Mouse (Mus musculus) retina, postnatal 1 day (tissue): ENCODE results near the gene Spata31d1d.

Experiments used
- DNase-seq: peaks from one replicate; pipeline ENCODE4 v3.0.0-alpha.2; 2012

Spata31d1d gene

DNA sequence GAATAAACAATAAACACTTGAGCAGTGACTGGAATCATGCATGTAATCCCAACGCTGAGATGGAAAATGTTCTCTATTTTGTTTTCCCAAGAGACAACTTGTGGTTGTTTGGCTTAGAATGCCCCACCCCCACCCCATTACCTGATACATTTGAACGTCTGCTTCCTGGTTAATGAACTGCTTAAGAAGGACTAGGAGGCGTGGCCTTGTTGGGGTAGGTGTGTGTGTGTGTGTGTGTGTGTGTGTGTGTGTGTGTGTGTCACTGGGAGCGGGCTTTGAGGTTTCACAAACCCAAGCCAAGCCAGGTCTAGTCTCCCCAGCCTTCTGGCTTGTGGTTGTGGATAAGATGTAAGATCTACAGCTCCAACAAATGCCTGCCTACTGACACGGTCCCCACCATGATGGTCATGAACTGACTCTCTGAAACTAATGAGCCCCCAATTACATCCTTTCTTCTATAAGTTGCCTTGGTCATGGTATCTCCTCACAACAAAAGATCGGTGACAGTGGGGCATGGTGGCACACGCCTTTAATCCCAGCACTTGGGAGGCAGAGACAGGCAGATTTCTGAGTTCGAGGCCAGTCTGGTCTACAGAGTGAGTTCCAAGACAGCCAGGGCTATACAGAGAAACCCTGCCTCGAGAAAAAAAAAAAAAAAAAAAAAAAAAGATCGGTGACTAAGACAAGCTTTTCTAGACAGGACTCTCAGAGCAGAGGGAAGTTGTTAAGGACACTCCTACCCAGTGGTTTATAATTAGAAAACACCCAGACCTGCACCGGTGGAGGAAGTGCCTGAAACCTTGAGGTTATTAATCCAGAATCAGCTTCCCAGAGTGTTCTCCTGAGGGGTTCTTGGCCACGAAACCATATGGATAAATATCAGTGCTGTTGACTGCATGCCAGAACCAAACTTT, 55.0 kb downstream of the Spata31d1d start:
- no peak for DNase-seq
